Mouse (Mus musculus) stomach, embryonic 15.5 days (tissue): Measurements from ENCODE around the gene Ndufs2. TPM values are rescaled to one million over a fixed set of nuclear protein-coding genes. Genes with fewer than 3 reads are reported as not detected.

Experiments used
- ATAC-seq: fragments of 200-750 bp; cut with Nextera tagmentation; 2 replicates; pipeline ENCODE4 v1.8.0; 2017; ENCODE audit warnings: low read depth, moderate number of reproducible peaks, moderate TSS enrichment; ENCODE audit not compliant: insufficient read depth, low FRiP score
- H3K27ac ChIP-seq: fragments of 300-500 bp; sonication (generic); 2 replicates; pipeline ENCODE4 v1.5.1; 2015; ENCODE audit warnings: mild to moderate bottlenecking, inconsistent platforms
- H3K27me3 ChIP-seq: fragments of 300-500 bp; sonication (generic); replicated peaks from 2 replicates; pipeline ENCODE4 v1.6.1; 2015; ENCODE audit warnings: inconsistent platforms
- H3K36me3 ChIP-seq: fragments of 300-500 bp; sonication (generic); 2 replicates; pipeline ENCODE4 v1.6.1; 2015; ENCODE audit warnings: inconsistent platforms
- H3K4me1 ChIP-seq: fragments of 300-500 bp; sonication (generic); 2 replicates; pipeline ENCODE4 v1.6.1; 2015; ENCODE audit warnings: inconsistent platforms
- H3K4me2 ChIP-seq: fragments of 300-500 bp; sonication (generic); 2 replicates; pipeline ENCODE4 v1.6.1; 2015; ENCODE audit warnings: mild to moderate bottlenecking, inconsistent platforms
- H3K4me3 ChIP-seq: fragments of 300-500 bp; sonication (generic); replicated peaks from 2 replicates; pipeline ENCODE4 v1.5.1; 2015; ENCODE audit warnings: inconsistent platforms
- H3K9ac ChIP-seq: fragments of 300-500 bp; sonication (generic); 2 replicates; pipeline ENCODE4 v1.6.1; 2015; ENCODE audit warnings: inconsistent platforms
- H3K9me3 ChIP-seq: fragments of 300-500 bp; sonication (generic); 2 replicates; pipeline ENCODE4 v1.6.1; 2016; ENCODE audit warnings: inconsistent platforms
- WGBS: fragments of 180-500 bp; shearing (Covaris S2); methylation state at CpG from one replicate; pipeline ENCODE4 v1.1.7; 2015; 5-methylcytosine and 5-hydroxymethylcytosine counted together
- polyA plus RNA-seq: library from polyadenylated mRNA; unstranded; fragments of >200 nt; fragmentation: Nextera tagmentation; extraction: Ambion mirVana; gene quantifications from 2 replicates; pipeline ENCODE4 v1.2.1, GENCODE M21; 2015

Ndufs2 gene
- 238 and 270 TPM in 2 replicates for polyA plus RNA-seq

- Histone ChIP-seq H3K27me3 (no peaks in the 10 kb centered on the region), H3K9me3 (no peaks in the 10 kb centered on the region), H3K4me2 (peak within 1 kb of the TSS; percentile 66), H3K9ac (peak within 1 kb of the TSS; percentile 32), H3K4me1 (peaks cover 48% of the 10 kb centered on the region), H3K36me3 (no peaks in the 10 kb centered on the region), H3K27ac (peak within 1 kb of the TSS; percentile 78), H3K4me3 (peak within 1 kb of the TSS; percentile 35)
- ATAC-seq: no peak
- WGBS: 24% methylated on average over 26 of the region's 26 CpGs
Measured at GRCm38 (mm10) chr1:171250680-171251593, at the start of gene Ndufs2. TSS of gene Ndufs2 (minus strand) at chr1:171251388.

- no peak overlapping the region for H3K27ac ChIP-seq
- no peaks in the 10 kb centered on the region for H3K27me3 ChIP-seq
- H3K4me3 ChIP-seq: no peak overlapping the region
- no peak overlapping the region for H3K4me2 ChIP-seq
- no peak for ATAC-seq
- H3K36me3 ChIP-seq: no peaks in the 10 kb centered on the region
- 60% methylated on average over 3 of the region's 3 CpGs for WGBS
- H3K9ac ChIP-seq: no peak overlapping the region
- H3K9me3 ChIP-seq: no peaks in the 10 kb centered on the region
- peaks cover 7% of the 10 kb centered on the region for H3K4me1 ChIP-seq
Measured at GRCm38 (mm10) chr1:171298226-171298625, 47.0 kb upstream of the Ndufs2 start.

- Histone ChIP-seq H3K4me3 (peak overlapping the region; percentile 81), H3K4me1 (peaks cover 9% of the 10 kb centered on the region), H3K36me3 (no peaks in the 10 kb centered on the region), H3K9ac (peak overlapping the region; percentile 84; the same call in 1 of the 2 replicates), H3K4me2 (peak overlapping the region; percentile 72), H3K27me3 (no peaks in the 10 kb centered on the region), H3K27ac (peak overlapping the region; percentile 98), H3K9me3 (no peaks in the 10 kb centered on the region)
- WGBS: 14% methylated on average over 3 of the region's 3 CpGs
- ATAC-seq: no peak
Measured at GRCm38 (mm10) chr1:171295063-171295402, 43.8 kb upstream of the Ndufs2 start.

- peaks cover 3% of the 10 kb centered on the region; the same call in 1 of the 2 replicates for H3K36me3 ChIP-seq
- no peaks in the 10 kb centered on the region for H3K9me3 ChIP-seq
- peak; percentile 70 for ATAC-seq
- H3K4me2 ChIP-seq: peak within 1 kb of the TSS; percentile 72
- H3K4me3 ChIP-seq: peak within 1 kb of the TSS; percentile 81
- no peaks in the 10 kb centered on the region for H3K27me3 ChIP-seq
- H3K4me1 ChIP-seq: peaks cover 9% of the 10 kb centered on the region
- under 1% methylated on average over 42 of the region's 42 CpGs for WGBS
- H3K27ac ChIP-seq: peak within 1 kb of the TSS; percentile 98
- H3K9ac ChIP-seq: peak within 1 kb of the TSS; percentile 84
Measured at GRCm38 (mm10) chr1:171294298-171295062, 43.3 kb upstream of the Ndufs2 start, which contains the start of gene Ufc1. TSS of gene Ufc1 (minus strand) at chr1:171295024.

GRCm38 (mm10) chr1:171293906-171294297 is 42.7 kb upstream of the Ndufs2 start:
- peak overlapping the region; percentile 84; the same call in 1 of the 2 replicates for H3K9ac ChIP-seq
- peak overlapping the region; percentile 98 for H3K27ac ChIP-seq
- whole genome bisulfite sequencing: 39% methylated on average over 5 of the region's 5 CpGs
- H3K4me1 ChIP-seq: peaks cover 9% of the 10 kb centered on the region
- no peaks in the 10 kb centered on the region for H3K27me3 ChIP-seq
- no peaks in the 10 kb centered on the region for H3K9me3 ChIP-seq
- ATAC-seq: no peak
- H3K4me3 ChIP-seq: peak overlapping the region; percentile 81
- peaks cover 5% of the 10 kb centered on the region; the same call in 1 of the 2 replicates for H3K36me3 ChIP-seq
- peak overlapping the region; percentile 72 for H3K4me2 ChIP-seq

GRCm38 (mm10) chr1:171293351-171293750 is 42.2 kb upstream of the Ndufs2 start:
- Histone ChIP-seq H3K27ac (no peak overlapping the region; the same call in 1 of the 2 replicates), H3K36me3 (peaks cover 10% of the 10 kb centered on the region), H3K4me1 (peaks cover 9% of the 10 kb centered on the region), H3K27me3 (no peaks in the 10 kb centered on the region), H3K9me3 (no peaks in the 10 kb centered on the region), H3K4me2 (peak overlapping the region; percentile 72), H3K4me3 (no peak overlapping the region), H3K9ac (no peak overlapping the region)
- no peak for ATAC-seq
- WGBS: 83% methylated on average over 3 of the region's 3 CpGs

GRCm38 (mm10) chr1:171288328-171288727 is 37.1 kb upstream of the Ndufs2 start:
- Histone ChIP-seq H3K27me3 (no peaks in the 10 kb centered on the region), H3K4me3 (peak overlapping the region; percentile 90; the same call in 1 of the 2 replicates), H3K4me1 (peaks cover 17% of the 10 kb centered on the region), H3K27ac (peak overlapping the region; percentile 44; the same call in 1 of the 2 replicates), H3K36me3 (peaks cover 30% of the 10 kb centered on the region), H3K4me2 (peak overlapping the region; percentile 29), H3K9ac (no peak overlapping the region), H3K9me3 (no peaks in the 10 kb centered on the region)
- WGBS: 58% methylated on average over 4 of the region's 4 CpGs
- no peak for ATAC-seq

- peaks cover 15% of the 10 kb centered on the region for H3K4me1 ChIP-seq
- ATAC-seq: peak; percentile 96
- H3K4me2 ChIP-seq: peak within 1 kb of the TSS; percentile 78
- no peaks in the 10 kb centered on the region for H3K27me3 ChIP-seq
- H3K36me3 ChIP-seq: peaks cover 32% of the 10 kb centered on the region
- no peaks in the 10 kb centered on the region for H3K9me3 ChIP-seq
- peak within 1 kb of the TSS; percentile 90 for H3K4me3 ChIP-seq
- H3K9ac ChIP-seq: peak within 1 kb of the TSS; percentile 89
- peak within 1 kb of the TSS; percentile 86 for H3K27ac ChIP-seq
- WGBS: under 1% methylated on average over 49 of the region's 49 CpGs
Measured at GRCm38 (mm10) chr1:171287136-171288081, 36.2 kb upstream of the Ndufs2 start, which contains the start of gene Usp21. TSS of gene Usp21 (minus strand) at chr1:171287991.

GRCm38 (mm10) chr1:171286517-171286916 is 35.3 kb upstream of the Ndufs2 start:
- Histone ChIP-seq H3K4me2 (peak overlapping the region; percentile 78), H3K27me3 (no peaks in the 10 kb centered on the region), H3K9me3 (no peaks in the 10 kb centered on the region), H3K4me1 (peaks cover 15% of the 10 kb centered on the region), H3K36me3 (peaks cover 33% of the 10 kb centered on the region), H3K9ac (no peak overlapping the region), H3K4me3 (peak overlapping the region; percentile 90), H3K27ac (no peak overlapping the region)
- WGBS: 87% methylated on average over 19 of the region's 19 CpGs
- no peak for ATAC-seq

- no peak overlapping the region for H3K27ac ChIP-seq
- H3K36me3 ChIP-seq: peaks cover 33% of the 10 kb centered on the region
- no peak overlapping the region for H3K9ac ChIP-seq
- no peaks in the 10 kb centered on the region for H3K27me3 ChIP-seq
- WGBS: 86% methylated on average over 20 of the region's 20 CpGs
- H3K4me3 ChIP-seq: no peak overlapping the region; the same call in 1 of the 2 replicates
- no peak for ATAC-seq
- no peaks in the 10 kb centered on the region for H3K9me3 ChIP-seq
- H3K4me2 ChIP-seq: no peak overlapping the region
- peaks cover 16% of the 10 kb centered on the region for H3K4me1 ChIP-seq
Measured at GRCm38 (mm10) chr1:171285096-171285892, 34.1 kb upstream of the Ndufs2 start.
